Mouse (Mus musculus): ENCODE measurements around the gene Plek2.

GRCm38 (mm10) chr12:78868115-78868514 is 38.6 kb downstream of the Plek2 start:
- TF ChIP-seq POLR2A (IDR thresholded peaks at IDR 0.05; ENCODE audit: insufficient read length, low read depth) (no peak), REST (IDR thresholded peaks at IDR 0.05; ENCODE audit: insufficient read depth, insufficient read length) (no peak), USF1 (IDR thresholded peaks at IDR 0.05; ENCODE audit: low read depth) (no peak), MYOD1 (IDR thresholded peaks at IDR 0.05; ENCODE audit: control insufficient read depth in 1 of 3, insufficient read length in 2 of 3, low read depth in 2 of 3) (no peak), CEBPB (IDR thresholded peaks at IDR 0.05; ENCODE audit: insufficient read depth, poor library complexity, severe bottlenecking) (no peak), E2F4 (IDR thresholded peaks at IDR 0.05; ENCODE audit: insufficient read depth) (no peak), MAX (IDR thresholded peaks at IDR 0.05; ENCODE audit: low read depth) (no peak), POLR2AphosphoS2 (IDR thresholded peaks at IDR 0.05; ENCODE audit: insufficient read length, low read depth) (no peak), TCF12 (IDR thresholded peaks at IDR 0.05; ENCODE audit: insufficient read depth, poor library complexity, severe bottlenecking) (no peak), MYOG (IDR thresholded peaks at IDR 0.05; ENCODE audit: control insufficient read depth in 1 of 3, insufficient read depth in 1 of 3, insufficient read length in 2 of 3, low read depth in 2 of 3) (no peak), TCF3 (IDR thresholded peaks at IDR 0.05; ENCODE audit: insufficient read length, low read depth) (no peak), SRF (IDR thresholded peaks at IDR 0.05; ENCODE audit: control insufficient read depth, insufficient read length, low read depth) (no peak)

Measured in myocyte (in vitro differentiated cells).